Mouse (Mus musculus) lung, adult 2 months (tissue): ENCODE results near the gene Stk38l.

Experiments used
- CTCF ChIP-seq: fragments of 200-500 bp; IDR thresholded peaks from 2 replicates; pipeline ENCODE4 v1.5.1; 2011; ENCODE audit warnings: mild to moderate bottlenecking, low read length, control low read depth; ENCODE audit not compliant: insufficient read depth
- POLR2A ChIP-seq: fragments of 200-500 bp; IDR thresholded peaks from 2 replicates; pipeline ENCODE4 v1.6.1; 2011; ENCODE audit warnings: low read depth, mild to moderate bottlenecking, control low read depth, low read length, borderline replicate concordance; ENCODE audit errors: extremely low read depth

DNA sequence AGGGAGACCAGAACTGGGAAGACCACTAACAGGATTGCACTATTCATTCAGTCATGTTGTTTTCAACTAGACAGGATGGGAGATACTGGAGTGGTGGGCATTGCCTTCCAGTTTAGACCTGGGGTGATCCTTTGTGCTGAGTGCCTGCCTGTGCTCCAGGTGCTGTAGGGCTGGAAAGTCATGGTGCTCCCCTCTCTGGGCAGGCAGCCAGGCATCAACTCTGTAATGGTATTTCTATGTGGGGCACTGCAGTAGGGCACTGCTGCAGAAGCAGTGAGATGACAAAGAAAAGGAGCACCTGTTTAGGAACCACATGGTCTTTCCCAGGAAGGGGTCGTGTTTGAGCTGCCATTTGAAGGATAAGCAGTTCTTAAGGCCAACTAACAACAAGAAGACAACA lies 7.9 kb downstream of the Stk38l start:
- TF ChIP-seq POLR2A (no peak), CTCF (no peak)
